In genomic region chr4:149723021-149723390, GRCm38 (mm10) we compare ENCODE assay signal across 11 mouse cellular contexts.
"Had no signal": no experiment of that assay in that cellular context is flagged by ENCODE, and none has a peak within 500 bp of the region (broad histone marks: within the 10 kb centered on the region; RNA-seq: fewer than 3 reads in every experiment).

No protein-coding gene starts in this region.

- H3K4me3 ChIP-seq: kidney, embryonic 15.5 days; limb, embryonic 10.5 days; liver, embryonic 15.5 days; midbrain, embryonic 15.5 days had no signal

- H3K27ac ChIP-seq: kidney, embryonic 15.5 days; limb, embryonic 10.5 days; liver, embryonic 15.5 days; midbrain, embryonic 15.5 days; stomach, postnatal 0 days had no signal

- H3K9me3 ChIP-seq: kidney, embryonic 15.5 days; limb, embryonic 10.5 days; liver, embryonic 15.5 days; midbrain, embryonic 15.5 days had no signal

- H3K9ac ChIP-seq: kidney, embryonic 15.5 days; liver, embryonic 15.5 days; midbrain, embryonic 15.5 days had no signal

- H3K4me1 ChIP-seq: kidney, embryonic 15.5 days had no signal

- DNase-seq: kidney, postnatal 14 days; lung, adult 2 months; lung, postnatal 36 days; thymus, adult 18-20 months; thymus, postnatal 14 days had no signal

- ATAC-seq: midbrain, embryonic 15.5 days had no signal

- H3K4me2 ChIP-seq: kidney, embryonic 15.5 days; liver, embryonic 11.5 days; liver, embryonic 15.5 days; midbrain, embryonic 15.5 days had no signal

- H3K27me3 ChIP-seq: kidney, embryonic 15.5 days; liver, embryonic 15.5 days; midbrain, embryonic 15.5 days had no signal
